Mouse (Mus musculus): ENCODE measurements around the gene Ep400.

DNA sequence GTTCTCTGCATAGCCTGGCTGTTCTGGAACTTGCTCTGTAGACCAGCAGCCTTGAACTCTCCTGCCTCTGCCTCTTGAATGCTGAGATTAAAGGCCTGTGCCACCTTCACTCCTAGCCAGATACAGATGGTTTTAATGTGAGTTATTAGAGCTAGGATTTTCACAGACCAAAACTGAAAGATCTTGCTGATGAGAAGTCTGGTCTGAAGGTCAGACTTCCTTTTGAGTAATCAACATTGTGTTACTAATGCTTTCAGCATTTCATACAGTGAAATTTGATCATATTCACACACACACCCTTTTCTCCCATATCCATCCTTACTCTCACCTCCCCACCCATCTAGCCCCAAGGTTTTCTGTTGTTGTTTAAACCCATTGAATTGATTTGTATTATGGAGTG, 110.8 kb downstream of the Ep400 start:
- TF ChIP-seq CTCF (IDR thresholded peaks at IDR 0.05; ENCODE audit: borderline replicate concordance, extremely low read depth, insufficient read depth, insufficient read length) (no peak), POLR2A (IDR thresholded peaks at IDR 0.05; ENCODE audit: borderline replicate concordance, extremely low read depth, insufficient read depth, insufficient read length, poor library complexity, severe bottlenecking) (no peak)

Measured in brain, embryonic 14.5 days (tissue).